Mouse (Mus musculus): ENCODE measurements around the gene Ms4a4a.

The Ms4a4a gene

GRCm38 (mm10) chr19:11375273-11375672, at the start of gene Ms4a4a:
Gene Ms4a4a (plus strand): TSS chr19:11375523.
- in situ Hi-C loops (cut with MboI; ENCODE audit: low pct_unique_long_range_greater_than_20kb in 1 of 2, low sequenced_read_pairs in 2 of 2, unreplicated experiment in 1 of 2) = no loop called here

- in situ Hi-C loops (cut with MboI; ENCODE audit: low pct_unique_long_range_greater_than_20kb in 1 of 2, low sequenced_read_pairs in 2 of 2, unreplicated experiment in 1 of 2) = loop anchor here in 1 of 2 experiments (25.0 kb wide), 1 partner anchor 149 kb away; the partner anchor contains the start of gene Ms4a13
Observed at GRCm38 (mm10) chr19:11335932-11336331, 39.4 kb upstream of the Ms4a4a start, which contains the start of gene Ms4a7. Gene Ms4a7 (minus strand): TSS chr19:11336146.

- in situ Hi-C loops (cut with MboI; ENCODE audit: low pct_unique_long_range_greater_than_20kb in 1 of 2, low sequenced_read_pairs in 2 of 2, unreplicated experiment in 1 of 2) = loop anchor here in 1 of 2 experiments (25.0 kb wide), 1 partner anchor 156 kb away; the partner anchor contains the start of gene Ms4a13
Observed at GRCm38 (mm10) chr19:11343147-11343546, 32.2 kb upstream of the Ms4a4a start.

- in situ Hi-C loops (cut with MboI; ENCODE audit: low pct_unique_long_range_greater_than_20kb in 1 of 2, low sequenced_read_pairs in 2 of 2, unreplicated experiment in 1 of 2) = loop anchor here in 1 of 2 experiments (25.0 kb wide), 1 partner anchor 157 kb away; the partner anchor contains the start of gene Ms4a13
Observed at GRCm38 (mm10) chr19:11343992-11344391, 31.3 kb upstream of the Ms4a4a start.

GRCm38 (mm10) chr19:11349698-11350481, 25.4 kb upstream of the Ms4a4a start:
- in situ Hi-C loops (cut with MboI; ENCODE audit: low pct_unique_long_range_greater_than_20kb in 1 of 2, low sequenced_read_pairs in 2 of 2, unreplicated experiment in 1 of 2) = loop anchor here (10.0 to 25.0 kb wide), 2 partner anchors 163 to 255 kb away; partner anchors contain the start of genes Ms4a13 (in 2 of the 2) and Ms4a6d (in 1 of the 2)

- in situ Hi-C loops (cut with MboI; ENCODE audit: low pct_unique_long_range_greater_than_20kb in 1 of 2, low sequenced_read_pairs in 2 of 2, unreplicated experiment in 1 of 2) = loop anchor here in 1 of 2 experiments (10.0 to 25.0 kb wide), 2 partner anchors 165 to 253 kb away; partner anchors contain the start of genes Ms4a13 and Ms4a6d
Observed at GRCm38 (mm10) chr19:11351878-11352277, 23.4 kb upstream of the Ms4a4a start.

- in situ Hi-C loops (cut with MboI; ENCODE audit: low pct_unique_long_range_greater_than_20kb in 1 of 2, low sequenced_read_pairs in 2 of 2, unreplicated experiment in 1 of 2) = loop anchor here in 1 of 2 experiments (10.0 to 25.0 kb wide), 2 partner anchors 168 to 249 kb away; partner anchors contain the start of genes Ms4a13 and Ms4a6d
Observed at GRCm38 (mm10) chr19:11355730-11356129, 19.6 kb upstream of the Ms4a4a start.

GRCm38 (mm10) chr19:11360106-11360505, 15.2 kb upstream of the Ms4a4a start:
- in situ Hi-C loops (cut with MboI; ENCODE audit: low pct_unique_long_range_greater_than_20kb in 1 of 2, low sequenced_read_pairs in 2 of 2, unreplicated experiment in 1 of 2) = loop anchor here in 1 of 2 experiments (25.0 kb wide), 1 partner anchor 173 kb away; the partner anchor contains the start of gene Ms4a13

GRCm38 (mm10) chr19:11362002-11362401, 13.3 kb upstream of the Ms4a4a start:
- in situ Hi-C loops (cut with MboI; ENCODE audit: low pct_unique_long_range_greater_than_20kb in 1 of 2, low sequenced_read_pairs in 2 of 2, unreplicated experiment in 1 of 2) = loop anchor here in 1 of 2 experiments (25.0 kb wide), 1 partner anchor 175 kb away; the partner anchor contains the start of gene Ms4a13

- in situ Hi-C loops (cut with MboI; ENCODE audit: low pct_unique_long_range_greater_than_20kb in 1 of 2, low sequenced_read_pairs in 2 of 2, unreplicated experiment in 1 of 2) = loop anchor here in 1 of 2 experiments (25.0 kb wide), 1 partner anchor 181 kb away; the partner anchor contains the start of gene Ms4a13
Observed at GRCm38 (mm10) chr19:11368310-11368709, 7.0 kb upstream of the Ms4a4a start.

- in situ Hi-C loops (cut with MboI; ENCODE audit: low pct_unique_long_range_greater_than_20kb in 1 of 2, low sequenced_read_pairs in 2 of 2, unreplicated experiment in 1 of 2) = loop anchor here in 1 of 2 experiments (25.0 kb wide), 1 partner anchor 184 kb away; the partner anchor contains the start of gene Ms4a13
Observed at GRCm38 (mm10) chr19:11371181-11371580, 4.1 kb upstream of the Ms4a4a start.

- in situ Hi-C loops (cut with MboI; ENCODE audit: low pct_unique_long_range_greater_than_20kb in 1 of 2, low sequenced_read_pairs in 2 of 2, unreplicated experiment in 1 of 2) = no loop called here
Observed at GRCm38 (mm10) chr19:11376399-11376798, 1.1 kb downstream of the Ms4a4a start.

- in situ Hi-C loops (cut with MboI; ENCODE audit: low pct_unique_long_range_greater_than_20kb in 1 of 2, low sequenced_read_pairs in 2 of 2, unreplicated experiment in 1 of 2) = no loop called here
Observed at GRCm38 (mm10) chr19:11387109-11387508, 11.8 kb downstream of the Ms4a4a start.

- in situ Hi-C loops (cut with MboI; ENCODE audit: low pct_unique_long_range_greater_than_20kb in 1 of 2, low sequenced_read_pairs in 2 of 2, unreplicated experiment in 1 of 2) = no loop called here
Observed at GRCm38 (mm10) chr19:11387685-11388084, 12.4 kb downstream of the Ms4a4a start.

GRCm38 (mm10) chr19:11388949-11389348, 13.6 kb downstream of the Ms4a4a start:
- in situ Hi-C loops (cut with MboI; ENCODE audit: low pct_unique_long_range_greater_than_20kb in 1 of 2, low sequenced_read_pairs in 2 of 2, unreplicated experiment in 1 of 2) = no loop called here

- in situ Hi-C loops (cut with MboI; ENCODE audit: low pct_unique_long_range_greater_than_20kb in 1 of 2, low sequenced_read_pairs in 2 of 2, unreplicated experiment in 1 of 2) = no loop called here
Observed at GRCm38 (mm10) chr19:11395769-11396168, 20.4 kb downstream of the Ms4a4a start.

GRCm38 (mm10) chr19:11404527-11404926, 29.2 kb downstream of the Ms4a4a start, which contains the start of gene Ms4a4c:
Gene Ms4a4c (plus strand): TSS chr19:11404770.
- in situ Hi-C loops (cut with MboI; ENCODE audit: low pct_unique_long_range_greater_than_20kb in 1 of 2, low sequenced_read_pairs in 2 of 2, unreplicated experiment in 1 of 2) = no loop called here

GRCm38 (mm10) chr19:11407428-11407827, 32.1 kb downstream of the Ms4a4a start:
- in situ Hi-C loops (cut with MboI; ENCODE audit: low pct_unique_long_range_greater_than_20kb in 1 of 2, low sequenced_read_pairs in 2 of 2, unreplicated experiment in 1 of 2) = no loop called here

- in situ Hi-C loops (cut with MboI; ENCODE audit: low pct_unique_long_range_greater_than_20kb in 1 of 2, low sequenced_read_pairs in 2 of 2, unreplicated experiment in 1 of 2) = no loop called here
Observed at GRCm38 (mm10) chr19:11408591-11408990, 33.3 kb downstream of the Ms4a4a start.
